Mouse (Mus musculus): ENCODE measurements at regions not wholly inside any gene's neighbourhood (a gene's known extent, or its start where the extent isn't known, plus 50 kb on each side); places are given as distances from the start of the nearest gene placed in this dataset.
"Not testable (repeated sequence)": the region's sequence is repeated elsewhere in the genome, so short reads cannot be mapped to it uniquely, and the experiment has no call there.

GRCm38 (mm10) chr2:179099783-179100182 lies 342.4 kb upstream of the Cdh4 start:
- no peak for ATAC-seq (ENCODE audit: low TSS enrichment)

- ATAC-seq (ENCODE audit: low TSS enrichment) = no peak
Observed at GRCm38 (mm10) chr2:179103114-179103513, 339.1 kb upstream of the Cdh4 start.

- ATAC-seq (ENCODE audit: low TSS enrichment) = no peak
Observed at GRCm38 (mm10) chr2:179112951-179113350, 329.3 kb upstream of the Cdh4 start.

- no peak for ATAC-seq (ENCODE audit: low TSS enrichment)
Observed at GRCm38 (mm10) chr2:179128018-179128417, 314.2 kb upstream of the Cdh4 start.

- ATAC-seq (ENCODE audit: low TSS enrichment) = no peak
Observed at GRCm38 (mm10) chr2:179128432-179128831, 313.8 kb upstream of the Cdh4 start.

- ATAC-seq (ENCODE audit: low TSS enrichment) = peak; percentile 65
Observed at GRCm38 (mm10) chr2:179131004-179131403, 311.2 kb upstream of the Cdh4 start.

- ATAC-seq (ENCODE audit: low TSS enrichment) = no peak
Observed at GRCm38 (mm10) chr2:179142313-179142712, 299.9 kb upstream of the Cdh4 start.

GRCm38 (mm10) chr2:179145726-179146125 lies 296.5 kb upstream of the Cdh4 start:
- ATAC-seq (ENCODE audit: low TSS enrichment) = no peak

- no peak for ATAC-seq (ENCODE audit: low TSS enrichment)
Observed at GRCm38 (mm10) chr2:179146274-179146673, 296.0 kb upstream of the Cdh4 start.

GRCm38 (mm10) chr2:179148194-179148593 lies 294.0 kb upstream of the Cdh4 start:
- no peak for ATAC-seq (ENCODE audit: low TSS enrichment)

- ATAC-seq (ENCODE audit: low TSS enrichment) = no peak
Observed at GRCm38 (mm10) chr2:179148667-179149066, 293.6 kb upstream of the Cdh4 start.

GRCm38 (mm10) chr2:179158881-179159280 lies 283.4 kb upstream of the Cdh4 start:
- ATAC-seq (ENCODE audit: low TSS enrichment) = no peak

GRCm38 (mm10) chr2:179163116-179163515 lies 279.1 kb upstream of the Cdh4 start:
- no peak for ATAC-seq (ENCODE audit: low TSS enrichment)

GRCm38 (mm10) chr2:179170157-179170556 lies 272.1 kb upstream of the Cdh4 start:
- ATAC-seq (ENCODE audit: low TSS enrichment) = no peak

GRCm38 (mm10) chr2:179170608-179171007 lies 271.6 kb upstream of the Cdh4 start:
- no peak for ATAC-seq (ENCODE audit: low TSS enrichment)

GRCm38 (mm10) chr2:179176835-179177530 lies 265.2 kb upstream of the Cdh4 start:
- not testable (repeated sequence) for ATAC-seq (ENCODE audit: low TSS enrichment)

- no peak for ATAC-seq (ENCODE audit: low TSS enrichment)
Observed at GRCm38 (mm10) chr2:179181366-179181765, 260.9 kb upstream of the Cdh4 start.

GRCm38 (mm10) chr2:179182123-179182522 lies 260.1 kb upstream of the Cdh4 start:
- ATAC-seq (ENCODE audit: low TSS enrichment) = no peak

- ATAC-seq (ENCODE audit: low TSS enrichment) = no peak
Observed at GRCm38 (mm10) chr2:179192906-179193496, 249.2 kb upstream of the Cdh4 start.

GRCm38 (mm10) chr2:179193507-179194160 lies 248.6 kb upstream of the Cdh4 start:
- ATAC-seq (ENCODE audit: low TSS enrichment) = peak; percentile 87

GRCm38 (mm10) chr2:179197471-179197870 lies 244.8 kb upstream of the Cdh4 start:
- ATAC-seq (ENCODE audit: low TSS enrichment) = no peak

GRCm38 (mm10) chr2:179200495-179200894 lies 241.7 kb upstream of the Cdh4 start:
- ATAC-seq (ENCODE audit: low TSS enrichment) = no peak

GRCm38 (mm10) chr2:179210164-179210805 lies 231.9 kb upstream of the Cdh4 start:
- peak; percentile 9; the same call in 1 of the 2 replicates for ATAC-seq (ENCODE audit: low TSS enrichment)

All from frontal cortex, adult (tissue).